Mouse (Mus musculus) left cerebral cortex, adult 6 months (tissue): Measurements from ENCODE around the gene Esr2. TPM values are rescaled to one million over a fixed set of nuclear protein-coding genes. Genes with fewer than 3 reads are reported as not detected.

ENCODE experiments used
- long read RNA-seq, 2 experiments: library from polyadenylated mRNA; unstranded; transcript quantifications; one replicate each; pipeline ENCODE4 v2.0.0; 2019 to 2020
- polyA plus RNA-seq: library from polyadenylated mRNA; unstranded; fragments of <200 nt; fragmentation: Nextera tagmentation; gene quantifications from 2 replicates; pipeline ENCODE4 v1.2.3, GENCODE M21; 2021

Gene Esr2
- 0.10 and 0.18 TPM in 2 replicates for polyA plus RNA-seq
- long read RNA-seq, experiment 1: 0 reads
- long read RNA-seq, experiment 2: 0 reads

DNA sequence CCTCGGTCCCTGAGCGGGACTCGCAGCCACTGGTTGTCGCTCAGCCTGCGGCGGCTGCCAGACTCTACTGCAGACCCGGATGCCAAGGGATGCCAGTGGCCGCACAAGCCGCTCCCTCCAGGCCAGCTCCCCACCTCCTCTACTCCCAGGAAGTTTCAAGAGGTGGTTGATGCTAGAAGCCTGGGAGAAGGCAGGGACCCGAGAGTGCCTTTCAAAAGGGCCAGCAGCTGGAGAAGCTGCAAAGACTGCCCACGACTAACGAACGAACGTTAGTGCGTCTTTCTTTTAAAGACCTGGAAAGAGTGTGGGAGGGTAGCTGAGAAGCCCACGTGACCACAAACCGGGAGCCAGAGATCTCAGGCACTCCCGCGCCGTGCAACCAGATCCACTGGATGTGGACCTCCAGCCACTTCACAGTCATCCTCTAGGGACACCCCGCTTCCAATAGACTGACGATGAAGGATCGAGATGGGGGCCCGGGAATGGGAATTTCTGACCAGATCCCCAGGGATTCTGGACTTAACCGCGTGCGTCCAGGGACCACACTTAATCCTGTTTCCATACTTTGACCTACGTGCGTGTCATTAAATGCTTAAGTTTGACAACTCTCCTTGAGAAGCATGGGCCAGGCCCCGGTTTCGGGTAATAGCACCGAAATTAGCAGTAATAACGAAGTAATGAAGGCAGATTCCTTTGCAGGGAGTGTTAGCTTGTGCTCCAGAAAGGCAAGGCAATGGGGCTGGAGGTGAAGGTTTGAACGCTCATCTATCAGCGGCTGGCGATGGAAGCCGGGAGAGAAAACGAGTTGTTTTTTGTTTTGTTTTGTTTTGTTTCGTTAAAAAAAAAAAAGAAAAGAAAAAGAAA, at the start of gene Esr2:
TSS of gene Esr2 (minus strand) at position 260 of the 864 bp plus-strand sequence.

Other genes starting within 250 kb of the Esr2 start
- gene Tex21, start 69.5 kb upstream of the Esr2 start, polyA plus RNA-seq: not detected in 2 replicates
- 20.3 and 25.4 TPM in 2 replicates for gene Mthfd1, start 78.0 kb upstream of the Esr2 start, polyA plus RNA-seq
- gene Akap5, start 147.6 kb upstream of the Esr2 start, polyA plus RNA-seq: 20.6 and 26.3 TPM in 2 replicates
- 12.2 and 14.6 TPM in 2 replicates for gene Zbtb25, start 192.3 kb upstream of the Esr2 start, polyA plus RNA-seq
- 1.7 and 1.8 TPM in 2 replicates for gene Zbtb1, start 193.0 kb upstream of the Esr2 start, polyA plus RNA-seq
- gene Hspa2, start 226.9 kb upstream of the Esr2 start, polyA plus RNA-seq: 51.7 and 63.2 TPM in 2 replicates
- gene Ppp1r36, start 240.3 kb upstream of the Esr2 start, polyA plus RNA-seq: 1.4 and 2.8 TPM in 2 replicates